ENCODE assay signal across 15 mouse cellular contexts in genomic region chr6:94203642-94204145, GRCm38 (mm10).
DNase-seq lines count a peak whose midpoint lies in the region; ATAC-seq and TF ChIP-seq lines count a peak whose summit lies in the region.
"Had no signal": no experiment of that assay in that cellular context is flagged by ENCODE, and none has a peak within 500 bp of the region (broad histone marks: within the 10 kb centered on the region; RNA-seq: fewer than 3 reads in every experiment).

No protein-coding gene starts in this region.

- no peak overlapping the region for H3K4me3 ChIP-seq in kidney, adult 2 months (ENCODE audit: insufficient read depth, low read depth, low read length)
- no peak overlapping the region for H3K4me3 ChIP-seq in embryonic facial prominence, embryonic 15.5 days (replicated peaks)
- no peak overlapping the region for H3K4me3 ChIP-seq in limb, embryonic 10.5 days
- H3K4me3 ChIP-seq in midbrain, embryonic 16.5 days (ENCODE audit: low read depth, low read length) = no peak overlapping the region
- H3K4me3 ChIP-seq: forebrain, embryonic 13.5 days had no signal

- no peak for ATAC-seq in embryonic facial prominence, embryonic 15.5 days (ENCODE audit: insufficient number of reproducible peaks, low FRiP score, low TSS enrichment, low read depth)
- no peak for ATAC-seq in megakaryocyte-erythroid progenitor cell, adult 5-6 weeks (replicated peaks; ENCODE audit: low FRiP score, low TSS enrichment, poor library complexity, severe bottlenecking)
- no peak for ATAC-seq in midbrain, embryonic 16.5 days
- ATAC-seq: forebrain, embryonic 13.5 days had no signal

- no peak for TF ChIP-seq CTCF in kidney, adult 2 months (conservative IDR thresholded peaks at IDR 0.05; ENCODE audit: insufficient read depth, insufficient read length, low read depth, low read length)

- peak overlapping the region; percentile 45; the same call in 1 of the 2 replicates for H3K27ac ChIP-seq in kidney, adult 2 months (ENCODE audit: insufficient read depth, low read depth, low read length)
- H3K27ac ChIP-seq in embryonic facial prominence, embryonic 15.5 days (replicated peaks) = peak overlapping the region; percentile 74
- H3K27ac ChIP-seq in limb, embryonic 10.5 days = 0 out of 2 replicates have a peak overlapping the region, but pooled peaks have one; percentile 33
- H3K27ac ChIP-seq in midbrain, embryonic 16.5 days (ENCODE audit: low read length) = no peak overlapping the region
- H3K27ac ChIP-seq: forebrain, embryonic 13.5 days; macrophage had no signal

- H3K27me3 ChIP-seq in kidney, adult 2 months (replicated peaks; ENCODE audit: control insufficient read depth, insufficient read depth, low read length) = no peaks in the 10 kb centered on the region
- H3K27me3 ChIP-seq in embryonic facial prominence, embryonic 15.5 days = no peaks in the 10 kb centered on the region
- H3K27me3 ChIP-seq in limb, embryonic 10.5 days (ENCODE audit: low read depth, poor library complexity, severe bottlenecking) = no peaks in the 10 kb centered on the region
- H3K27me3 ChIP-seq in midbrain, embryonic 16.5 days (ENCODE audit: control insufficient read depth, insufficient read depth, low read depth, low read length) = no peaks in the 10 kb centered on the region
- H3K27me3 ChIP-seq: forebrain, embryonic 13.5 days had no signal

- WGBS in kidney, adult 2 months = 44% methylated on average over 5 of the region's 5 CpGs
- WGBS in embryonic facial prominence, embryonic 15.5 days = 47% methylated on average over 5 of the region's 5 CpGs
- 45% methylated on average over 5 of the region's 5 CpGs for WGBS in limb, embryonic 10.5 days
- WGBS in midbrain, embryonic 16.5 days = 73% methylated on average over 5 of the region's 5 CpGs

- peak; percentile 29 for DNase-seq in kidney, adult 2 months
- DNase-seq in kidney, postnatal 14 days = no peak
- no peak for DNase-seq in limb, embryonic 10.5 days (ENCODE audit: low spot score)
- DNase-seq in lung, postnatal 36 days = peak; percentile 64
- no peak for DNase-seq in layer of hippocampus, adult 9-11 months
- DNase-seq: adrenal gland, postnatal 36 days; cerebellum, adult 11 months; gastrocnemius, postnatal 10 days; spleen, adult 18-20 months; thymus, postnatal 36 days had no signal

- no peaks in the 10 kb centered on the region for H3K36me3 ChIP-seq in kidney, adult 2 months (ENCODE audit: control insufficient read depth, insufficient read depth, low read length)
- H3K36me3 ChIP-seq in embryonic facial prominence, embryonic 15.5 days = no peaks in the 10 kb centered on the region
- 0 out of 2 replicates have a peak, but pooled peaks cover 2% of the 10 kb centered on the region for H3K36me3 ChIP-seq in limb, embryonic 10.5 days
- no peaks in the 10 kb centered on the region for H3K36me3 ChIP-seq in midbrain, embryonic 16.5 days (ENCODE audit: control insufficient read depth, insufficient read depth, low read length)

- H3K9me3 ChIP-seq in embryonic facial prominence, embryonic 15.5 days (replicated peaks) = no peaks in the 10 kb centered on the region
- H3K9me3 ChIP-seq in limb, embryonic 10.5 days (replicated peaks) = no peaks in the 10 kb centered on the region
- H3K9me3 ChIP-seq in midbrain, embryonic 16.5 days (replicated peaks; ENCODE audit: control insufficient read depth, low read length, poor library complexity, severe bottlenecking) = no peaks in the 10 kb centered on the region
- H3K9me3 ChIP-seq: forebrain, embryonic 13.5 days had no signal

- H3K4me2 ChIP-seq in embryonic facial prominence, embryonic 15.5 days (replicated peaks) = no peak overlapping the region
- H3K4me2 ChIP-seq in midbrain, embryonic 16.5 days (ENCODE audit: low read length) = no peak overlapping the region
- H3K4me2 ChIP-seq: forebrain, embryonic 13.5 days had no signal

- TF ChIP-seq POLR2A in kidney, adult 2 months (IDR thresholded peaks at IDR 0.05; ENCODE audit: low read depth, low read length) = no peak

- H3K4me1 ChIP-seq in kidney, adult 2 months (ENCODE audit: control insufficient read depth, insufficient read depth, low read length) = peaks cover 12% of the 10 kb centered on the region; the same call in 1 of the 2 replicates
- peaks cover 12% of the 10 kb centered on the region for H3K4me1 ChIP-seq in embryonic facial prominence, embryonic 15.5 days
- H3K4me1 ChIP-seq in limb, embryonic 10.5 days = peaks cover 36% of the 10 kb centered on the region
- H3K4me1 ChIP-seq in midbrain, embryonic 16.5 days (ENCODE audit: control insufficient read depth, insufficient read depth, low read length) = no peaks in the 10 kb centered on the region

- no peak overlapping the region for H3K9ac ChIP-seq in embryonic facial prominence, embryonic 15.5 days
- H3K9ac ChIP-seq in midbrain, embryonic 16.5 days (ENCODE audit: low read depth, low read length) = no peak overlapping the region
- H3K9ac ChIP-seq: forebrain, embryonic 13.5 days had no signal

Comparison
In these comparisons a context has a peak if more than half of its experiments do, and no peak if none do; other contexts are left out.
1. DNase-seq: peak in kidney, adult 2 months (single experiment) and lung, postnatal 36 days (single experiment); none in kidney, postnatal 14 days (single experiment), limb, embryonic 10.5 days (single experiment) and layer of hippocampus, adult 9-11 months (single experiment).